Mouse (Mus musculus): ENCODE data around the gene Calr4. TPM values are rescaled to one million over a fixed set of nuclear protein-coding genes. Genes with fewer than 3 reads are reported as not detected.

Gene Calr4
- polyA plus RNA-seq, 1 experiment from 2014 or later: 0.16 TPM

- no peaks in the 10 kb centered on the region; the same call in 1 of the 2 replicates for H3K4me1 ChIP-seq (ENCODE audit: control insufficient read depth, insufficient read depth, low read length)
- peak overlapping the region; percentile 81 for H3K9ac ChIP-seq (ENCODE audit: low read length)
- H3K4me3 ChIP-seq (ENCODE audit: low read depth, low read length): peak overlapping the region; percentile 87
- no peaks in the 10 kb centered on the region for H3K27me3 ChIP-seq (ENCODE audit: control insufficient read depth, insufficient read depth, low read length)
- peak overlapping the region; percentile 83 for H3K4me2 ChIP-seq (ENCODE audit: low read depth)
- no peak overlapping the region for H3K27ac ChIP-seq (ENCODE audit: low read depth, low read length)
- WGBS: under 1% methylated on average over 65 of the region's 85 CpGs
- H3K36me3 ChIP-seq (ENCODE audit: control insufficient read depth, insufficient read depth, low read length): no peaks in the 10 kb centered on the region
- peak; percentile 48 for DNase-seq (ENCODE audit: low spot score)
- H3K9me3 ChIP-seq (ENCODE audit: control insufficient read depth, low read length): no peaks in the 10 kb centered on the region
- ATAC-seq (ENCODE audit: insufficient read depth, low FRiP score, low TSS enrichment): peak; percentile 82
These were observed 46.3 kb downstream of the Calr4 start for GRCm38 (mm10) chr4:109280459-109281160.

DNA sequence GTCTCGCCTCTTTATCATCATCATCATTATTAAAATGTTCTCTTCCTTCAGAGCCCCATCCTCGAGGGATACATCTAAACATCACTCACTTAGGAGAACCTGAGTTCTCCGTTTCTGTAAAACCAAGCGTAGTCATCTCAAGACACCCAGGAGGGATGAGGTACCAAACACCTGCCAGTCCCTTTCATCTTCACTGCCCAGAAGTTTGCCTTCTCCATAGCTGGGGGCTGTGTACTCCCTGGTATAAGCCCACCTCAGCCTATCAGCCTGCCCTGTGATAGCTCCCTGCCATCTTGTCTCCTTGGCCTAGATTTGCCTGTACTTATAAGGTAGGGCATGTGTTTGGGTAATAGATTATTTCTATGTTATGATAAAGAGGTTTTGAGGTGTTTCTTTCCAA is 46.9 kb downstream of the Calr4 start:
- H3K4me3 ChIP-seq (ENCODE audit: low read depth, low read length): peak overlapping the region; percentile 87
- ATAC-seq (ENCODE audit: insufficient read depth, low FRiP score, low TSS enrichment) (no peak), DNase-seq (ENCODE audit: low spot score) (no peak)
- H3K9ac ChIP-seq (ENCODE audit: low read length): no peak overlapping the region; the same call in 1 of the 2 replicates
- WGBS: 6% methylated on average over 4 of the region's 4 CpGs
- H3K4me1 ChIP-seq (ENCODE audit: control insufficient read depth, insufficient read depth, low read length): no peaks in the 10 kb centered on the region; the same call in 1 of the 2 replicates
- H3K27ac ChIP-seq (ENCODE audit: low read depth, low read length): no peak overlapping the region
- H3K9me3 ChIP-seq (ENCODE audit: control insufficient read depth, low read length): no peaks in the 10 kb centered on the region
- no peaks in the 10 kb centered on the region for H3K36me3 ChIP-seq (ENCODE audit: control insufficient read depth, insufficient read depth, low read length)
- H3K27me3 ChIP-seq (ENCODE audit: control insufficient read depth, insufficient read depth, low read length): no peaks in the 10 kb centered on the region
- H3K4me2 ChIP-seq (ENCODE audit: low read depth): peak overlapping the region; percentile 83

DNA sequence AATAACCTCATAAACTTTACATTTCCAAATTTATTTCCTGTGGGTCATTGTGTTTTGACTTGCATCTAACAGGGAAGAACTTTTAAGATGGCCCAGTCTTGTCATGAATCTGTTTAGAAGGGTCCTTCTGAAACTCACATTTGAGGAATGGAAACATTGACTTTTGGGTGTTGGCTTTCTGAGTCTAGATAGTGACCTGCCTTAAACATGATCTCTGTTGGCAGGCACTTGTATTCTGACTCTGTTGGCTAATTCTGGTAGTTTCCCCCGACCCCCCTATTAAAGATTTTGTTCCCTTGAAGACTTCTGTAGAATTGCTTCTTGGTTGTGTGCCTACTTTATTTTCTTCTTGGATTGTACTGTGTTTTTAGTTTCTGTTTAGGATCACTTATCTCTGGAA is 47.7 kb downstream of the Calr4 start:
- Histone ChIP-seq H3K4me3 (ENCODE audit: low read depth, low read length) (no peak overlapping the region), H3K27ac (ENCODE audit: low read depth, low read length) (no peak overlapping the region), H3K4me2 (ENCODE audit: low read depth) (no peak overlapping the region), H3K27me3 (ENCODE audit: control insufficient read depth, insufficient read depth, low read length) (no peaks in the 10 kb centered on the region), H3K9me3 (ENCODE audit: control insufficient read depth, low read length) (no peaks in the 10 kb centered on the region), H3K36me3 (ENCODE audit: control insufficient read depth, insufficient read depth, low read length) (no peaks in the 10 kb centered on the region), H3K4me1 (ENCODE audit: control insufficient read depth, insufficient read depth, low read length) (no peaks in the 10 kb centered on the region; the same call in 1 of the 2 replicates), H3K9ac (ENCODE audit: low read length) (no peak overlapping the region)
- WGBS: 81% methylated on average over 1 of the region's 1 CpGs
- no peak for DNase-seq (ENCODE audit: low spot score)
- ATAC-seq (ENCODE audit: insufficient read depth, low FRiP score, low TSS enrichment): no peak

DNA sequence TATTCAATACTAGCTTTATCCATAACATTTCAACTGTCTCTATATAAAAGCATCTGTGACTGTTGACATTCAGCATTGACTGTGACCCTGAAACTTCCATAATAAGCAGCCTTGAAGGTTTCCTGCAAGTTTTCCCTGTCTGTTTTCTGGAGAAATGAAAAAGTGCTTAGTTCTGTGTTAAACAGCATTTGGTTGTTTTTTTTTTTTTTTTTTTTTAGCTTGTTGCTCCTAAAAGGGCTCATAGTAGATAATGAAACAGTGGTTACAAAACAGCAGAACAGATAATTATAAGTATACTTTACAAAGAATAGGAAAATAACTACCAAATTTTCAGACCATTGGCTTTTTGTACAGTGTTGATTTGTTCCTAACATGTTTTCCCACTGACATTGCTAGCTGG is 60.3 kb downstream of the Calr4 start:
- Histone ChIP-seq H3K9ac (ENCODE audit: low read length) (no peak overlapping the region), H3K36me3 (ENCODE audit: control insufficient read depth, insufficient read depth, low read length) (no peaks in the 10 kb centered on the region), H3K4me3 (ENCODE audit: low read depth, low read length) (no peak overlapping the region), H3K27ac (ENCODE audit: low read depth, low read length) (no peak overlapping the region), H3K4me2 (ENCODE audit: low read depth) (no peak overlapping the region), H3K9me3 (ENCODE audit: control insufficient read depth, low read length) (no peaks in the 10 kb centered on the region), H3K27me3 (ENCODE audit: control insufficient read depth, insufficient read depth, low read length) (no peaks in the 10 kb centered on the region), H3K4me1 (ENCODE audit: control insufficient read depth, insufficient read depth, low read length) (no peaks in the 10 kb centered on the region)
- DNase-seq (ENCODE audit: low spot score) (no peak), ATAC-seq (ENCODE audit: insufficient read depth, low FRiP score, low TSS enrichment) (no peak)

GRCm38 (mm10) chr4:109296510-109296909 is 62.2 kb downstream of the Calr4 start:
- Histone ChIP-seq H3K36me3 (ENCODE audit: control insufficient read depth, insufficient read depth, low read length) (no peaks in the 10 kb centered on the region), H3K9me3 (ENCODE audit: control insufficient read depth, low read length) (no peaks in the 10 kb centered on the region), H3K4me2 (ENCODE audit: low read depth) (no peak overlapping the region), H3K27me3 (ENCODE audit: control insufficient read depth, insufficient read depth, low read length) (no peaks in the 10 kb centered on the region), H3K4me3 (ENCODE audit: low read depth, low read length) (no peak overlapping the region), H3K9ac (ENCODE audit: low read length) (no peak overlapping the region), H3K27ac (ENCODE audit: low read depth, low read length) (no peak overlapping the region), H3K4me1 (ENCODE audit: control insufficient read depth, insufficient read depth, low read length) (no peaks in the 10 kb centered on the region)
- DNase-seq (ENCODE audit: low spot score): no peak
- WGBS: 86% methylated on average over 2 of the region's 2 CpGs
- ATAC-seq (ENCODE audit: insufficient read depth, low FRiP score, low TSS enrichment): no peak

DNA sequence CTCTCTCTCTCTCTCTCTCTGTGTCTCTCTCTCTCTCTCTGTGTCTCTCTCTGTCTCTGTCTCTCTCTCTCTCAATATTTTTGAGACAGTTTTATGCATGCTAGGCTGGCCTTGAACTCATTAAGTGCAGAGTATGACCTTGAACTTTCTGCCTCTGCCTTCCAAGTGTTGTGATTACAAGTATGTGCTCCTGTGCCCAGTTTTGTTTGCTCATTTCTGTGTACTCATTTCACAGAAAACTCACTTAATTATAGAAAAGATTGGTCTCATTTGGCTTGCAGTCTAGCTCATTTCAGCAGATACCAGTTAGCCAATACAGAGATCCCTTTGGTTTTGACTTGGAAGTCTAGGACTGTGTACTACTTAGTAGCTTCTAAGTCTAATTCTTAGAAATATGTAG is 64.9 kb downstream of the Calr4 start:
- H3K27me3 ChIP-seq (ENCODE audit: control insufficient read depth, insufficient read depth, low read length): no peaks in the 10 kb centered on the region
- no peak overlapping the region for H3K27ac ChIP-seq (ENCODE audit: low read depth, low read length)
- no peaks in the 10 kb centered on the region for H3K9me3 ChIP-seq (ENCODE audit: control insufficient read depth, low read length)
- no peaks in the 10 kb centered on the region for H3K4me1 ChIP-seq (ENCODE audit: control insufficient read depth, insufficient read depth, low read length)
- DNase-seq (ENCODE audit: low spot score): no peak
- no peak overlapping the region for H3K4me3 ChIP-seq (ENCODE audit: low read depth, low read length)
- no peak overlapping the region for H3K4me2 ChIP-seq (ENCODE audit: low read depth)
- no peak overlapping the region for H3K9ac ChIP-seq (ENCODE audit: low read length)
- no peak for ATAC-seq (ENCODE audit: insufficient read depth, low FRiP score, low TSS enrichment)
- H3K36me3 ChIP-seq (ENCODE audit: control insufficient read depth, insufficient read depth, low read length): no peaks in the 10 kb centered on the region

Other genes with a start within 250 kb of the Calr4 start
- 61.3 and 63.8 TPM in 2 replicates for gene Nrd1, start 233.8 kb upstream of the Calr4 start, polyA plus RNA-seq (2014; fragmentation: Nextera tagmentation; extraction: Ambion mirVana)
- gene Osbpl9, start 32.2 kb upstream of the Calr4 start, polyA plus RNA-seq (2014; fragmentation: Nextera tagmentation; extraction: Ambion mirVana): 83.1 TPM in 2 replicates
- gene Eps15, start 45.8 kb downstream of the Calr4 start, polyA plus RNA-seq (2014; fragmentation: Nextera tagmentation; extraction: Ambion mirVana): 56.6 and 61.1 TPM in 2 replicates
- 1.9 and 2.7 TPM in 2 replicates for gene Ttc39a, start 172.1 kb downstream of the Calr4 start, polyA plus RNA-seq (2014; fragmentation: Nextera tagmentation; extraction: Ambion mirVana)

All from neural tube, embryonic 11.5 days (tissue).